Mouse (Mus musculus) CH12.LX (cell line): ENCODE data around the gene Mknk2. TPM values are rescaled to one million over a fixed set of nuclear protein-coding genes. Genes with fewer than 3 reads are reported as not detected.

ENCODE experiments used
- DNase-seq: peaks from one replicate; pipeline ENCODE4 v3.0.0-alpha.2; 2013; ENCODE audit errors: extremely low read depth
- H3K27ac ChIP-seq: 2 replicates; pipeline ENCODE4 v1.5.1; 2012; ENCODE audit warnings: low read depth, mild to moderate bottlenecking, control low read depth, moderate library complexity; ENCODE audit not compliant: insufficient read depth
- H3K27me3 ChIP-seq: replicated peaks from 2 replicates; pipeline ENCODE3; 2012; ENCODE audit warnings: inconsistent platforms
- H3K36me3 ChIP-seq, 2 experiments: replicated peaks in 1 of 2; 2 replicates each; pipeline versions ENCODE3 to v1.6.1; 2012; ENCODE audit warnings: inconsistent platforms in 1 of 2, low read length in 1 of 2, mild to moderate bottlenecking in 1 of 2, mixed read lengths in 1 of 2, moderate library complexity in 1 of 2; ENCODE audit not compliant: control insufficient read depth in 1 of 2, insufficient read depth in 1 of 2
- H3K4me1 ChIP-seq, 2 experiments: 2 replicates each; pipeline ENCODE4 v1.6.1; 2012; ENCODE audit warnings: inconsistent platforms in 1 of 2, moderate library complexity in 1 of 2; ENCODE audit not compliant: insufficient read depth in 2 of 2, control insufficient read depth in 1 of 2
- H3K4me2 ChIP-seq: 2 replicates; pipeline ENCODE4 v1.6.1; 2012; ENCODE audit warnings: low read depth, mild to moderate bottlenecking, control low read depth; ENCODE audit not compliant: poor library complexity, insufficient read depth, severe bottlenecking
- H3K4me3 ChIP-seq, 3 experiments: fragments of 150-350 bp in 1 of 3; sonication (generic) in 1 of 3; replicated peaks in 1 of 3; 2 replicates each; pipeline versions ENCODE3 to v1.5.1; 2011 to 2012; ENCODE audit warnings: low read depth in 2 of 3, low read length in 2 of 3, mild to moderate bottlenecking in 2 of 3, moderate library complexity in 2 of 3, control low read depth in 1 of 3, improper control_type of control experiment in 1 of 3, inconsistent platforms in 1 of 3, mixed read lengths in 1 of 3; ENCODE audit not compliant: poor library complexity in 1 of 3
- H3K79me2 ChIP-seq: replicated peaks from 2 replicates; pipeline ENCODE4 v1.6.1; 2012; ENCODE audit warnings: mild to moderate bottlenecking, moderate library complexity; ENCODE audit not compliant: control insufficient read depth, poor library complexity, insufficient read depth, severe bottlenecking; ENCODE audit errors: extremely low read depth
- H3K9ac ChIP-seq: 2 replicates; pipeline ENCODE4 v1.6.1; 2012; ENCODE audit warnings: low read depth, mild to moderate bottlenecking, control low read depth, moderate library complexity; ENCODE audit not compliant: insufficient read depth
- H3K9me3 ChIP-seq: replicated peaks from 2 replicates; pipeline ENCODE3; 2012; ENCODE audit warnings: low read length, inconsistent platforms, mixed read lengths
- BHLHE40 ChIP-seq: IDR thresholded peaks from 2 replicates; pipeline ENCODE4 v1.6.1; 2011; ENCODE audit warnings: mild to moderate bottlenecking, low read depth, low read length, improper control_type of control experiment
- CHD1 ChIP-seq: IDR thresholded peaks from 2 replicates; pipeline ENCODE4 v1.6.1; 2012; ENCODE audit warnings: low read depth, low read length, improper control_type of control experiment, inconsistent platforms
- CTCF ChIP-seq, 2 experiments: IDR thresholded peaks in 1 of 2; conservative IDR thresholded peaks in 1 of 2; 2 replicates each; pipeline ENCODE4 v1.5.1; 2011 to 2012; ENCODE audit warnings: low read depth in 2 of 2, low read length in 2 of 2, improper control_type of control experiment in 1 of 2, inconsistent platforms in 1 of 2, mild to moderate bottlenecking in 1 of 2, moderate library complexity in 1 of 2
- E2F4 ChIP-seq: IDR thresholded peaks from 2 replicates; pipeline ENCODE4 v1.6.1; 2011; ENCODE audit warnings: low read depth, low read length, improper control_type of control experiment; ENCODE audit not compliant: insufficient replicate concordance
- ELF1 ChIP-seq: IDR thresholded peaks from 2 replicates; pipeline ENCODE4 v1.6.1; 2014; ENCODE audit warnings: low read depth, mild to moderate bottlenecking, inconsistent platforms, low read length, improper control_type of control experiment
- EP300 ChIP-seq: IDR thresholded peaks from 2 replicates; pipeline ENCODE4 v1.6.1; 2011; ENCODE audit warnings: low read length, improper control_type of control experiment
- ETS1 ChIP-seq: conservative IDR thresholded peaks from 2 replicates; pipeline ENCODE4 v1.6.1; 2012; ENCODE audit warnings: low read depth, mild to moderate bottlenecking, inconsistent platforms, low read length, improper control_type of control experiment, moderate library complexity
- GABPA ChIP-seq: IDR thresholded peaks from 2 replicates; pipeline ENCODE4 v1.6.1; 2012; ENCODE audit warnings: low read depth, low read length, improper control_type of control experiment, inconsistent platforms; ENCODE audit not compliant: insufficient replicate concordance
- HCFC1 ChIP-seq: IDR thresholded peaks from 2 replicates; pipeline ENCODE4 v1.6.1; 2012; ENCODE audit warnings: low read depth, mild to moderate bottlenecking, inconsistent platforms, low read length, improper control_type of control experiment
- IRF4 ChIP-seq: IDR thresholded peaks from 2 replicates; pipeline ENCODE4 v1.6.1; 2014; ENCODE audit warnings: low read depth, mild to moderate bottlenecking, inconsistent platforms, low read length, improper control_type of control experiment
- JUN ChIP-seq: IDR thresholded peaks from 2 replicates; pipeline ENCODE4 v1.6.1; 2011; ENCODE audit warnings: low read depth, mild to moderate bottlenecking, low read length, improper control_type of control experiment, moderate library complexity; ENCODE audit not compliant: insufficient read depth
- JUND ChIP-seq: conservative IDR thresholded peaks from 2 replicates; pipeline ENCODE4 v1.6.1; 2011; ENCODE audit warnings: low read depth, low read length, improper control_type of control experiment
- MAFK ChIP-seq: IDR thresholded peaks from 2 replicates; pipeline ENCODE4 v1.6.1; 2011; ENCODE audit warnings: low read length, improper control_type of control experiment; ENCODE audit not compliant: insufficient replicate concordance
- MAX ChIP-seq: IDR thresholded peaks from 2 replicates; pipeline ENCODE4 v1.6.1; 2011; ENCODE audit warnings: low read length, improper control_type of control experiment
- MAZ ChIP-seq: IDR thresholded peaks from 2 replicates; pipeline ENCODE4 v1.6.1; 2012; ENCODE audit warnings: low read depth, mild to moderate bottlenecking, inconsistent platforms, low read length, improper control_type of control experiment, moderate library complexity
- MEF2A ChIP-seq: IDR thresholded peaks from 2 replicates; pipeline ENCODE4 v1.6.1; 2014; ENCODE audit warnings: low read depth, mild to moderate bottlenecking, inconsistent platforms, low read length, improper control_type of control experiment, borderline replicate concordance
- MXI1 ChIP-seq: IDR thresholded peaks from 2 replicates; pipeline ENCODE4 v1.6.1; 2011; ENCODE audit warnings: mild to moderate bottlenecking, low read depth, low read length, improper control_type of control experiment
- MYC ChIP-seq: IDR thresholded peaks from 2 replicates; pipeline ENCODE4 v1.6.1; 2011; ENCODE audit warnings: low read depth, mild to moderate bottlenecking, improper control_type of control experiment, low read length
- NELFE ChIP-seq: IDR thresholded peaks from 2 replicates; pipeline ENCODE4 v1.6.1; 2011; ENCODE audit warnings: low read depth, low read length, improper control_type of control experiment
- NRF1 ChIP-seq: IDR thresholded peaks from 2 replicates; pipeline ENCODE4 v1.6.1; 2014; ENCODE audit warnings: low read depth, mild to moderate bottlenecking, inconsistent platforms, low read length, improper control_type of control experiment, moderate library complexity
- POLR2A ChIP-seq: IDR thresholded peaks from 2 replicates; pipeline ENCODE4 v1.6.1; 2011; ENCODE audit warnings: low read depth, mild to moderate bottlenecking, improper control_type of control experiment, low read length
- POLR2AphosphoS2 ChIP-seq: IDR thresholded peaks from 2 replicates; pipeline ENCODE4 v1.6.1; 2011; ENCODE audit warnings: low read depth, low read length, improper control_type of control experiment
- RCOR1 ChIP-seq: conservative IDR thresholded peaks from 2 replicates; pipeline ENCODE4 v1.6.1; 2012; ENCODE audit warnings: low read depth, mild to moderate bottlenecking, inconsistent platforms, low read length, improper control_type of control experiment
- SIN3A ChIP-seq: IDR thresholded peaks from 2 replicates; pipeline ENCODE4 v1.6.1; 2012; ENCODE audit warnings: low read length, improper control_type of control experiment, inconsistent platforms
- TBP ChIP-seq: conservative IDR thresholded peaks from 2 replicates; pipeline ENCODE4 v1.6.1; 2011; ENCODE audit warnings: low read depth, low read length, improper control_type of control experiment
- TCF12 ChIP-seq: IDR thresholded peaks from 2 replicates; pipeline ENCODE4 v1.6.1; 2014; ENCODE audit warnings: low read depth, mild to moderate bottlenecking, inconsistent platforms, low read length, improper control_type of control experiment
- UBTF ChIP-seq: IDR thresholded peaks from 2 replicates; pipeline ENCODE4 v1.6.1; 2012; ENCODE audit warnings: low read depth, mild to moderate bottlenecking, inconsistent platforms, low read length, improper control_type of control experiment, moderate library complexity
- USF2 ChIP-seq: conservative IDR thresholded peaks from 2 replicates; pipeline ENCODE4 v1.6.1; 2011; ENCODE audit warnings: low read depth, low read length, improper control_type of control experiment
- ZC3H11A ChIP-seq: IDR thresholded peaks from 2 replicates; pipeline ENCODE4 v1.6.1; 2012; ENCODE audit warnings: low read depth, mild to moderate bottlenecking, inconsistent platforms, low read length, improper control_type of control experiment
- ZKSCAN1 ChIP-seq: IDR thresholded peaks from 2 replicates; pipeline ENCODE4 v1.6.1; 2012; ENCODE audit warnings: low read depth, inconsistent platforms, low read length, improper control_type of control experiment, borderline replicate concordance
- ZMIZ1 ChIP-seq: IDR thresholded peaks from 2 replicates; pipeline ENCODE4 v1.6.1; 2012; ENCODE audit warnings: low read depth, mild to moderate bottlenecking, inconsistent platforms, low read length, improper control_type of control experiment
- ZNF384 ChIP-seq: IDR thresholded peaks from 2 replicates; pipeline ENCODE4 v1.6.1; 2012; ENCODE audit warnings: low read depth, low read length, improper control_type of control experiment, inconsistent platforms
- dilution Hi-C: fragments of 300-500 bp; cut with MboI; formaldehyde crosslinking; loops from 2 replicates; pipeline ENCODE4 v1.14.3; 2020; ENCODE audit warnings: low sequenced_read_pairs; ENCODE audit not compliant: extremely low pct_unique_long_range_greater_than_20kb, extremely low pct_ligation_motif_present
- in situ Hi-C: fragments of 300-500 bp; cut with MboI; formaldehyde crosslinking; loops from 3 replicates; pipeline ENCODE4 v1.14.3; 2019; ENCODE audit warnings: low sequenced_read_pairs, low pct_ligation_motif_present, low pct_unique_long_range_greater_than_20kb, mixed read lengths
- polyA plus RNA-seq: library from polyadenylated mRNA; unstranded; fragments of >175 nt; gene quantifications from 2 replicates; pipeline ENCODE4 v1.2.1, GENCODE M21; 2012; ENCODE audit warnings: low read depth; ENCODE audit not compliant: insufficient read length
- total RNA-seq, 2 experiments: library from RNA; depleted of rRNA; stranded (reverse); fragments of 300-350 nt in 1 of 2; fragments of >200 nt in 1 of 2; gene quantifications; 2 replicates each; pipeline ENCODE4 v1.2.3; 2012 to 2014

Mknk2 gene
- total and polyA plus RNA-seq, 3 experiments: 91.5 to 199 (median 138) TPM

DNA sequence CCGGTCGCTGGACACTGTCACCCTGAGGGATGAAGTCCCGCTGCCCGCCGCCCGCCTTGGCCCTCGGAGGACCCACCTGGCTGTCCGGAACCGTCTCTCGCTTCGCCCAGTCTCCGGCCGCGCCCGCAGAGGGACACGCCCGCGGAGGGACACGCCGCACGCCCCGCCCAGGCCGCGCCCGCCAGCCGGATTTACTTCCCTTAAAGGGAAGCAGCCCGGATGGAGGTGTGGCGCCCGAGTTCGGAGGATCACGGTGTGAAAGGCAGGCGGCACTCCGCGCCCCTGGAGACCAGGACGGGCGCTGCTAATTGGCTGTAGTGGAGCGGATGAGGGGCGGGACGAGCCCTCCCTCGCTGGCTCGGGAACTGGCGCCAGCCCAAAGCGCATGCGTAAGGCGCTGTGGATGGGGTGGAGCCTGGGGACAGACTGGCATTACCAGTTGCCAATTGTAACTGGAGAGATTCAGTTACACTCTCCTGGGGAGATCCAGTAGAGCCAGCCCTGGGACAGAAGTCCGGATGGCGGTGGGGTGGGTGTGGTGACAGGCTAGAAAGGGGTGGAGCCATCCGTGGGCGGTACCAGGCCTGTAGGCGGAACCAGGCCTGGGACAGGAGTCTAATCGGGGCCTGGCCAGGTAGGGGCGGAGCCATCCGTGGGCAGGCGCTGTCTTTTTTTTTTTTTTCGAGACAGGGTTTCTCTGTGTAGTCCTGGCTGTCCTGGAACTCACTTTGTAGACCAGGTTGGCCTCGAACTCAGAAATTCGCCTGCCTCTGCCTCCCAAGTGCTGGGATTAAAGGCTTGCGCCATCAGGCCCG, 24.0 kb upstream of the Mknk2 start, which contains the start of the genes Mob3a and Izumo4 (continued):
- TF ChIP-seq NELFE (peak; percentile 42), UBTF (peak; percentile 32; the same call in 1 of the 2 replicates), ELF1 (peak; percentile 65), JUN (no peak), MAZ (no peak), ZNF384 (peak; percentile 85), ZKSCAN1 (no peak), ZMIZ1 (0 out of 2 replicates have a peak, but pooled peaks have one; percentile 8), TCF12 (peak; percentile 68), BHLHE40 (no peak; the same call in none of the 2 replicates), IRF4 (no peak), POLR2A (peak; percentile 74)

DNA sequence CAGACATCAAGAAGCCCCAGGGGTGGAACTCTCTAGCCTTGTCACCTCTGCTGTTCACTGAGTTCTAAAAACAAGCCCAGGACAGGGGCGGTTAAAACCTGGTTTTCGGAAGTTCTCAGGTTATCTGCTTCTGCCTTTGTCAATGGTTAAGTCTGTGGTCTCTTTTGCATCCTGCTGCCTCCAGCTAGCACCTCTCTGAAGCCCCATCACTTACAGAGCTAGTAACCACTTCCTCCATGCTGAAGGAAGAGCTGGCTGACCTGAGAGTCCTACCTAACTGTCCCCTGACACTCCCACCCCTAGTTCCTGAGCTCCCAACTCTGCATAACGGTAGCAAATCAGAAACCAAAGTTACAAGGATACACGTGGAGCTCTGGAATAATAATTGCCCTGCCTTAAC, 22.8 kb upstream of the Mknk2 start:
- DNase-seq: peak; percentile 78
- peak overlapping the region; percentile 77 for H3K27ac ChIP-seq
- H3K4me2 ChIP-seq: peak overlapping the region; percentile 83
- peaks cover 30 to 60% of the 10 kb centered on the region in 2 experiments for H3K4me1 ChIP-seq
- no peaks in the 10 kb centered on the region for H3K9me3 ChIP-seq
- TF ChIP-seq ZC3H11A: no peak
- TF ChIP-seq NELFE: peak; percentile 39; the same call in 1 of the 2 replicates
- 0 out of 2 replicates have a peak, but pooled peaks have one; percentile 11 for TF ChIP-seq MAFK
- TF ChIP-seq POLR2A: peak; percentile 47
- peak; percentile 44; the same call in 1 of the 2 replicates for TF ChIP-seq MEF2A
- TF ChIP-seq ZMIZ1: peak; percentile 56; the same call in 1 of the 2 replicates
- TF ChIP-seq MAX: peak; percentile 64; the same call in 1 of the 2 replicates
- TF ChIP-seq SIN3A: peak; percentile 86
- TF ChIP-seq JUND: 0 out of 2 replicates have a peak, but pooled peaks have one; percentile 13
- no peak for TF ChIP-seq GABPA
- no peak; the same call in 1 of the 2 replicates for TF ChIP-seq BHLHE40
- no peak for TF ChIP-seq ETS1
- TF ChIP-seq E2F4: no peak
- no peak for TF ChIP-seq POLR2AphosphoS2
- TF ChIP-seq NRF1: no peak
- TF ChIP-seq TCF12: peak; percentile 65
- no peak; the same call in 1 of the 2 replicates for TF ChIP-seq TBP
- no peak for TF ChIP-seq MYC
- TF ChIP-seq EP300: peak; percentile 60
- peak; percentile 86 for TF ChIP-seq MXI1
- no peak for TF ChIP-seq USF2
- TF ChIP-seq RCOR1: no peak
- TF ChIP-seq CHD1: no peak
- no peak; the same call in 1 of the 2 replicates for TF ChIP-seq HCFC1
- TF ChIP-seq CTCF (conservative IDR thresholded peaks at IDR 0.05 in 1 of 2, IDR thresholded peaks at IDR 0.05 in 1 of 2; ENCODE audit: low read depth in 2 of 2, low read length in 2 of 2): no peak
- TF ChIP-seq ELF1: no peak
- peak overlapping the region; percentile 60; the same call in 1 of the 2 replicates for H3K9ac ChIP-seq
- peak overlapping the region; percentile 59 to 88 (median 78) for H3K4me3 ChIP-seq
- in situ Hi-C loops: no loop called here
- no peaks in the 10 kb centered on the region for H3K27me3 ChIP-seq
- peaks cover 5 to 32% of the 10 kb centered on the region in 2 experiments for H3K36me3 ChIP-seq
- dilution Hi-C loops: no loop called here
- peaks cover 23% of the 10 kb centered on the region for H3K79me2 ChIP-seq
